Mouse (Mus musculus) embryonic fibroblast, embryonic 13.5 days (primary cell): Measurements from ENCODE around the gene Tmem86a.

Source experiments
- CTCF ChIP-seq: IDR thresholded peaks from 2 replicates; pipeline ENCODE4 v1.5.1; 2011; ENCODE audit warnings: mild to moderate bottlenecking, control low read depth, low read length, moderate library complexity, borderline replicate concordance; ENCODE audit not compliant: insufficient read depth
- POLR2A ChIP-seq: IDR thresholded peaks from 2 replicates; pipeline ENCODE4 v1.6.1; 2011; ENCODE audit warnings: low read depth, mild to moderate bottlenecking, control low read depth, low read length, moderate library complexity

- TF ChIP-seq POLR2A (no peak), CTCF (no peak)
Measured at GRCm38 (mm10) chr7:47067879-47068278, 17.5 kb downstream of the Tmem86a start.
